ENCODE assay signal across 9 mouse cellular contexts in the genomic region with DNA sequence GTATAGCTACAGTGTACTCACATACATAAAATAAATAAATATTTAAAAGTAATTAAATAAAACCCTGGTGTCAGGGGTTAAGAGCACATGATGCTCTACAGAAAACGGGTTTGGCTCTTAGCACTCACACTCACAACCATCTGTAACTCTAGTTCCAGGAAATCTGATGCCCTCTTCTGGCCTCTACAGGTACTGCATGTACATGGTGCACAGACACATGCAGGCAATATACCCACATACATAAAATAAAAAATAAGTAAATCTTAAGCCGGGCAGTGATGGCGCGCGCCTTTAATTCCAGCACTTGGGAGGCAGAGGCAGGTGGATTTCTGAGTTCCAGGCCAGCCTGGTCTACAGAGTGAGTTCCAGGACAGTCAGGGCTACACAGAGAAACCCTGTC. TPM values are rescaled to one million over a fixed set of nuclear protein-coding genes. Genes with fewer than 3 reads are reported as not detected.
A peak's percentile ranks its signal among the peaks of the same experiment; 100 is the strongest.
DNase-seq lines count a peak whose midpoint lies in the region; ATAC-seq and TF ChIP-seq lines count a peak whose summit lies in the region.
"Not testable (repeated sequence)": the region's sequence is repeated elsewhere in the genome, so short reads cannot be mapped to it uniquely, and the experiment has no call there.
"Had no signal": no experiment of that assay in that cellular context is flagged by ENCODE, and none has a peak within 500 bp of the region (broad histone marks: within the 10 kb centered on the region; RNA-seq: fewer than 3 reads in every experiment).

No protein-coding gene starts in this region.

- H3K9me3 ChIP-seq in MEL (replicated peaks; ENCODE audit: insufficient read depth, low read length); intestine, postnatal 0 days (ENCODE audit: control insufficient read depth): not testable (repeated sequence)

- WGBS in intestine, postnatal 0 days: 90% methylated on average over 5 of the region's 5 CpGs

- TF ChIP-seq EP300 in MEL (IDR thresholded peaks at IDR 0.05; ENCODE audit: low read depth in 1 of 2, low read length in 2 of 2): not testable (repeated sequence)

- TF ChIP-seq POLR2A in MEL (IDR thresholded peaks at IDR 0.05; ENCODE audit: control insufficient read depth in 1 of 2, insufficient read depth in 1 of 2, low read depth in 1 of 2, low read length in 2 of 2, poor library complexity in 1 of 2): not testable (repeated sequence)

- H3K27ac ChIP-seq in MEL (ENCODE audit: control insufficient read depth, low read depth, low read length); gastrocnemius, adult 2 months; intestine, postnatal 0 days (ENCODE audit: low read depth, low read length): not testable (repeated sequence)

- H3K4me2 ChIP-seq in intestine, postnatal 0 days (replicated peaks; ENCODE audit: low read depth): not testable (repeated sequence)

- H3K79me2 ChIP-seq in MEL (ENCODE audit: control insufficient read depth, insufficient read depth, low read length, poor library complexity): not testable (repeated sequence)

- TF ChIP-seq RAD21 in MEL (IDR thresholded peaks at IDR 0.05; ENCODE audit: low read depth, low read length): not testable (repeated sequence)

- not testable (repeated sequence) for H3K4me1 ChIP-seq in MEL (ENCODE audit: control insufficient read depth in 1 of 2, insufficient read depth in 2 of 2, low read length in 2 of 2); intestine, postnatal 0 days (replicated peaks; ENCODE audit: control insufficient read depth, insufficient read depth, low read length)

- H3K9ac ChIP-seq in MEL (ENCODE audit: control insufficient read depth, low read depth, low read length, poor library complexity, severe bottlenecking); intestine, postnatal 0 days (ENCODE audit: low read depth, low read length): not testable (repeated sequence)

- not testable (repeated sequence) for ATAC-seq in intestine, postnatal 0 days

- not testable (repeated sequence) for H3K36me3 ChIP-seq in MEL (ENCODE audit: control insufficient read depth in 1 of 2, insufficient read depth in 2 of 2, low read length in 2 of 2); intestine, postnatal 0 days (ENCODE audit: control insufficient read depth, insufficient read depth)

- DNase-seq in MEL (ENCODE audit: low read depth, low spot score): peak; percentile 33
- peak; percentile 27 to 60 for DNase-seq in cerebellum, postnatal 14 days
- not testable (repeated sequence) for DNase-seq in gastrocnemius, adult 2 months
- peak; percentile 58 to 72 for DNase-seq in left cerebral cortex, postnatal 14 days (ENCODE audit: low spot score in 2 of 2)
- peak; percentile 4 for DNase-seq in lung, postnatal 36 days
- peak; percentile 53 for DNase-seq in right cerebral cortex, postnatal 14 days

- H3K4me3 ChIP-seq in MEL (ENCODE audit: control insufficient read depth in 1 of 2, insufficient read depth in 1 of 2, low read depth in 2 of 2, low read length in 2 of 2); gastrocnemius, adult 2 months; intestine, postnatal 0 days (ENCODE audit: low read depth, low read length): not testable (repeated sequence)

- peak; percentile 16 to 32 (median 25); a peak in 5 of 6 replicates for TF ChIP-seq CTCF in MEL (IDR thresholded peaks at IDR 0.05 in 2 of 3, conservative IDR thresholded peaks at IDR 0.05 in 1 of 3; ENCODE audit: control insufficient read depth in 1 of 3, insufficient read depth in 1 of 3, low read depth in 2 of 3, low read length in 3 of 3, poor library complexity in 1 of 3, severe bottlenecking in 1 of 3)
- peak; percentile 34 for TF ChIP-seq CTCF in gastrocnemius, adult 2 months (IDR thresholded peaks at IDR 0.05)
- peak; percentile 47 for TF ChIP-seq CTCF in intestine, postnatal 0 days (IDR thresholded peaks at IDR 0.05; ENCODE audit: low read depth)

- not testable (repeated sequence) for H3K27me3 ChIP-seq in MEL (ENCODE audit: control insufficient read depth in 1 of 2, insufficient read depth in 2 of 2, low read length in 2 of 2)
- H3K27me3 ChIP-seq in intestine, postnatal 0 days (replicated peaks; ENCODE audit: control insufficient read depth, insufficient read depth, low read length): 0 out of 2 replicates have a peak, but pooled peaks cover 13% of the 10 kb centered on the region

- intact Hi-C loops in gastrocnemius, adult 2 months (cut with DNase I); left cerebral cortex, postnatal 14 days (cut with DNase I): not testable (repeated sequence)

TF ChIP-seq in MEL, 35 proteins besides CTCF, POLR2A, EP300 and RAD21:
- TF ChIP-seq SMC3 (IDR thresholded peaks at IDR 0.05; ENCODE audit: low read depth, low read length): peak; percentile 5; the same call in 1 of the 2 replicates

RNA-seq across cellular contexts. Expression of a gene that starts 1.1 kb away (rescaled TPM):
- total RNA-seq in MEL (2012; rRNA removed): not detected in 2 replicates
- polyA plus RNA-seq in MEL (2012; ENCODE audit: insufficient read depth in 1 of 2, insufficient read length in 2 of 2, low read depth in 1 of 2, low replicate concordance in 2 of 2, missing spikeins in 1 of 2): not detected
- total RNA-seq in gastrocnemius, adult 2 months (2021): under 1 TPM in 1 of 2 experiments, not detected in 1; 0.05 TPM
- polyA plus RNA-seq in intestine, postnatal 0 days (2015; fragmentation: Nextera tagmentation; extraction: Ambion mirVana): 0.13 and 0.34 TPM in 2 replicates
- total RNA-seq in left cerebral cortex, postnatal 14 days (2021): 100 to 1,000 TPM; 135 to 155 TPM
- total RNA-seq: G1E had no signal
- polyA plus RNA-seq: G1E; liver, embryonic 16.5 days had no signal

RNA-seq across cellular contexts. Expression of a gene that starts 54.0 kb away (rescaled TPM):
- 69.0 and 84.8 TPM in 2 replicates for total RNA-seq in MEL (2012; rRNA removed)
- polyA plus RNA-seq in MEL (2012; ENCODE audit: insufficient read depth in 1 of 2, insufficient read length in 2 of 2, low read depth in 1 of 2, low replicate concordance in 2 of 2, missing spikeins in 1 of 2): 10 to 100 TPM in 1 of 2 experiments, not detected in 1; 97.1 TPM
- 1 to 10 TPM; 6.3 to 7.8 TPM for total RNA-seq in gastrocnemius, adult 2 months (2021)
- polyA plus RNA-seq in intestine, postnatal 0 days (2015; fragmentation: Nextera tagmentation; extraction: Ambion mirVana): 8.7 and 12.3 TPM in 2 replicates
- total RNA-seq in left cerebral cortex, postnatal 14 days (2021): 10 to 100 TPM; 23.4 to 23.9 TPM

Comparison
In these comparisons a context has a peak if more than half of its experiments do, and no peak if none do; other contexts are left out.
1. RNA of a gene that starts 1.1 kb away (total RNA-seq): 135 to 155 TPM in left cerebral cortex, postnatal 14 days; 0.05 TPM in gastrocnemius, adult 2 months and not detected in MEL; every median in the first group is over 100 times any median in the second.
2. Peak in every context shown above with its lines, with median percentiles within 50 percentile points of each other: CTCF ChIP-seq.